Mouse (Mus musculus): ENCODE measurements around the gene Alkbh6. TPM values are rescaled to one million over a fixed set of nuclear protein-coding genes. Genes with fewer than 3 reads are reported as not detected.
A peak's percentile ranks its signal among the peaks of the same experiment; 100 is the strongest.

The Alkbh6 gene
- polyA plus RNA-seq, 1 experiment from 2014 or later: 70.7 TPM

DNA sequence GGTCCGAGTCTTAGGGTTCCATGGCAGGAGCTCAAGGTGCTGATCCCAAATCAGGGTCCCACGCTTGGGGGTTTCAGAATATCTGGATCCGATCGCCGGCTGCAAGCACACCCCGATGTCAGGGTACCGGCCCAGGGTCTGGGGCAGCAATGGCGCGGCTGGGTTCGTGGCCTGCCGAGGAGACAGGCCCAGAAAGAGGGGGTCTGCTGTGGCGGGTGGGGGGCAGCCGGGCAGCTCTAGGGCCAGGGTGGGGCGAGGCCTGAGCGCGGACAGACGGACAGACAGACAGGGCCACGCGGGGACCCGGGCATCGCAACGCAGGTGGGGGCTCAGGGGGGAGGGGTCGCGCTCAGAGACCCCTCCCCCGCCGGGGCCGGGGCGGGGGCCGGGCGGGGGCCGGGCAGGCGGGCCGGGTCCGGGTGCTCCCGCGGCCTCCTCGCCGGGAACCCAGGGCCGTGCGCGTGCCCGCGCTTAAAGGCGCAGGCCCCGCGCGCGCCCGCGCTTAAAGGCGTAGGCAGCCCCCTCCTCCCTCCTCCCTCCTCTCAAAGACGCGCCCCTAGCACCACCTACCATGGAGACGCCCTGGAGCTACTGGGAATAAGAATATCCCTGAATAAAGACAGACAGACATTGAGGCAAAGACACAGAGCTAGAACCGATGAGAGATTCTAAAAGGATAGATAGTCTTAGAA is 54.3 kb downstream of the Alkbh6 start, which contains the start of gene Lrfn3:
Lrfn3 (minus strand) TSS at position 121 of the 692 bp plus-strand sequence.
- ATAC-seq (replicated peaks; ENCODE audit: low FRiP score, low TSS enrichment, low read depth) (peak; percentile 48), DNase-seq (ENCODE audit: low spot score) (peak; percentile 77)
- no peak within 1 kb of the TSS for H3K27ac ChIP-seq (ENCODE audit: low read depth)
- H3K4me1 ChIP-seq (replicated peaks; ENCODE audit: control insufficient read depth, insufficient read depth, low read length): peaks cover 19% of the 10 kb centered on the region
- peaks cover 8% of the 10 kb centered on the region; the same call in 1 of the 2 replicates for H3K36me3 ChIP-seq (ENCODE audit: control insufficient read depth, insufficient read depth, low read length)
- peak within 1 kb of the TSS; percentile 81 for H3K9ac ChIP-seq (ENCODE audit: low read length)
- peak within 1 kb of the TSS; percentile 60 for H3K4me2 ChIP-seq (ENCODE audit: low read length)
- 0 out of 2 replicates have a peak, but pooled peaks cover 7% of the 10 kb centered on the region for H3K27me3 ChIP-seq (replicated peaks; ENCODE audit: control insufficient read depth, insufficient read depth, low read length)
- peak within 1 kb of the TSS; percentile 66 for H3K4me3 ChIP-seq (ENCODE audit: low read depth, low read length)
- H3K9me3 ChIP-seq (ENCODE audit: control insufficient read depth, low read length): no peaks in the 10 kb centered on the region
- under 1% methylated on average over 47 of the region's 55 CpGs for WGBS

DNA sequence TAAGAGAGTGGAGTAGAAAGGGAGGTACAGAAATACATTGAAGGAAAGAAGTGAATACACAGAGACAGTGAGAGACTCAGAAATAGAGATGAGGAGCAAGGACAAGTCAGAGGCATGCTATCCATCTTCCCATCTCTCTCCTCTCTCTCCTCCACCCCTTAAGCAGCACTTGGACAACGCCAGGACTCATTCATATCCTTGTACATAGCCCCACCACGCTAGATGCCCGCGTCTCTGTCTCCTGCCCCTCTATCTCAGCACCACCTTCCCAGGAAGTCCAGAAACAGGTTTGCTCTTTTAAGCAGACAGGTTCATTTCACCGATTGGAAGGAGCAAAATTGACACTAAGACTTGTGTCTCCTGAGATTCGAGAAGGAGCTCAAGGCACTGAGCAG is 54.8 kb downstream of the Alkbh6 start:
- Histone ChIP-seq H3K4me3 (ENCODE audit: low read depth, low read length) (peak overlapping the region; percentile 66), H3K9ac (ENCODE audit: low read length) (peak overlapping the region; percentile 81), H3K36me3 (ENCODE audit: control insufficient read depth, insufficient read depth, low read length) (peaks cover 4% of the 10 kb centered on the region; the same call in 1 of the 2 replicates), H3K4me2 (ENCODE audit: low read length) (peak overlapping the region; percentile 60), H3K27me3 (replicated peaks; ENCODE audit: control insufficient read depth, insufficient read depth, low read length) (0 out of 2 replicates have a peak, but pooled peaks cover 7% of the 10 kb centered on the region), H3K4me1 (replicated peaks; ENCODE audit: control insufficient read depth, insufficient read depth, low read length) (peaks cover 19% of the 10 kb centered on the region), H3K27ac (ENCODE audit: low read depth) (no peak overlapping the region), H3K9me3 (ENCODE audit: control insufficient read depth, low read length) (no peaks in the 10 kb centered on the region)
- DNase-seq (ENCODE audit: low spot score) (no peak), ATAC-seq (replicated peaks; ENCODE audit: low FRiP score, low TSS enrichment, low read depth) (no peak)
- WGBS: 61% methylated on average over 6 of the region's 6 CpGs

Other genes with a start within 250 kb of the Alkbh6 start
- 4.9 and 5.4 TPM in 2 replicates for gene Zfp82, start 235.8 kb upstream of the Alkbh6 start, polyA plus RNA-seq (2014; fragmentation: Nextera tagmentation; extraction: Ambion mirVana)
- gene Gm26920, start 218.3 kb upstream of the Alkbh6 start, polyA plus RNA-seq (2014; fragmentation: Nextera tagmentation; extraction: Ambion mirVana): 0.87 and 1.5 TPM in 2 replicates
- 8.3 and 11.2 TPM in 2 replicates for gene Zfp566, start 218.2 kb upstream of the Alkbh6 start, polyA plus RNA-seq (2014; fragmentation: Nextera tagmentation; extraction: Ambion mirVana)
- gene Zfp260, start 213.9 kb upstream of the Alkbh6 start, polyA plus RNA-seq (2014; fragmentation: Nextera tagmentation; extraction: Ambion mirVana): 91.8 and 115 TPM in 2 replicates
- gene Zfp382, start 186.8 kb upstream of the Alkbh6 start, polyA plus RNA-seq (2014; fragmentation: Nextera tagmentation; extraction: Ambion mirVana): 4.2 and 5.8 TPM in 2 replicates
- 16.0 and 16.3 TPM in 2 replicates for gene Zfp146, start 139.0 kb upstream of the Alkbh6 start, polyA plus RNA-seq (2014; fragmentation: Nextera tagmentation; extraction: Ambion mirVana)
- 5.8 and 11.3 TPM in 2 replicates for gene Cox7a1, start 124.6 kb upstream of the Alkbh6 start, polyA plus RNA-seq (2014; fragmentation: Nextera tagmentation; extraction: Ambion mirVana)
- 81.9 and 85.4 TPM in 2 replicates for gene Capns1, start 109.9 kb upstream of the Alkbh6 start, polyA plus RNA-seq (2014; fragmentation: Nextera tagmentation; extraction: Ambion mirVana)
- 159 and 161 TPM in 2 replicates for gene Polr2i, start 76.8 kb upstream of the Alkbh6 start, polyA plus RNA-seq (2014; fragmentation: Nextera tagmentation; extraction: Ambion mirVana)
- gene Tbcb, start 76.4 kb upstream of the Alkbh6 start, polyA plus RNA-seq (2014; fragmentation: Nextera tagmentation; extraction: Ambion mirVana): 147 and 157 TPM in 2 replicates
- gene Ovol3, start 73.0 kb upstream of the Alkbh6 start, polyA plus RNA-seq (2014; fragmentation: Nextera tagmentation; extraction: Ambion mirVana): not detected in 2 replicates
- gene Thap8, start 28.6 kb upstream of the Alkbh6 start, polyA plus RNA-seq (2014; fragmentation: Nextera tagmentation; extraction: Ambion mirVana): 0.24 and 0.26 TPM in 2 replicates
- 8.5 and 10.5 TPM in 2 replicates for gene Wdr62, start 28.3 kb upstream of the Alkbh6 start, polyA plus RNA-seq (2014; fragmentation: Nextera tagmentation; extraction: Ambion mirVana)
- gene Clip3, start 17.0 kb upstream of the Alkbh6 start, polyA plus RNA-seq (2014; fragmentation: Nextera tagmentation; extraction: Ambion mirVana): 41.4 and 46.1 TPM in 2 replicates
- 52.2 and 60.5 TPM in 2 replicates for gene Syne4, start 6.1 kb downstream of the Alkbh6 start, polyA plus RNA-seq (2014; fragmentation: Nextera tagmentation; extraction: Ambion mirVana)
- gene E130208F15Rik, start 13.0 kb downstream of the Alkbh6 start, polyA plus RNA-seq (2014; fragmentation: Nextera tagmentation; extraction: Ambion mirVana): not detected in 2 replicates
- 16.3 and 17.2 TPM in 2 replicates for gene Sdhaf1, start 15.2 kb downstream of the Alkbh6 start, polyA plus RNA-seq (2014; fragmentation: Nextera tagmentation; extraction: Ambion mirVana)
- 4.4 and 4.5 TPM in 2 replicates for gene Lrfn3, start 54.1 kb downstream of the Alkbh6 start, polyA plus RNA-seq (2014; fragmentation: Nextera tagmentation; extraction: Ambion mirVana)
- 53.7 and 54.7 TPM in 2 replicates for gene Tyrobp, start 105.0 kb downstream of the Alkbh6 start, polyA plus RNA-seq (2014; fragmentation: Nextera tagmentation; extraction: Ambion mirVana)
- gene Hcst, start 111.1 kb downstream of the Alkbh6 start, polyA plus RNA-seq (2014; fragmentation: Nextera tagmentation; extraction: Ambion mirVana): 1.6 and 2.1 TPM in 2 replicates
- 2.3 and 3.2 TPM in 2 replicates for gene Nfkbid, start 113.0 kb downstream of the Alkbh6 start, polyA plus RNA-seq (2014; fragmentation: Nextera tagmentation; extraction: Ambion mirVana)
- 37.9 and 43.0 TPM in 2 replicates for gene Aplp1, start 136.8 kb downstream of the Alkbh6 start, polyA plus RNA-seq (2014; fragmentation: Nextera tagmentation; extraction: Ambion mirVana)
- gene Kirrel2, start 149.0 kb downstream of the Alkbh6 start, polyA plus RNA-seq (2014; fragmentation: Nextera tagmentation; extraction: Ambion mirVana): 0.13 and 2.9 TPM in 2 replicates
- gene Nphs1, start 149.6 kb downstream of the Alkbh6 start, polyA plus RNA-seq (2014; fragmentation: Nextera tagmentation; extraction: Ambion mirVana): 0.15 and 1.3 TPM in 2 replicates
- 1.3 TPM in 2 replicates for gene Prodh2, start 184.9 kb downstream of the Alkbh6 start, polyA plus RNA-seq (2014; fragmentation: Nextera tagmentation; extraction: Ambion mirVana)
- gene Arhgap33, start 226.3 kb downstream of the Alkbh6 start, polyA plus RNA-seq (2014; fragmentation: Nextera tagmentation; extraction: Ambion mirVana): 10.7 and 11.9 TPM in 2 replicates
- 45.0 and 48.5 TPM in 2 replicates for gene Hspb6, start 243.5 kb downstream of the Alkbh6 start, polyA plus RNA-seq (2014; fragmentation: Nextera tagmentation; extraction: Ambion mirVana)
- 15.2 and 15.7 TPM in 2 replicates for gene Proser3, start 243.6 kb downstream of the Alkbh6 start, polyA plus RNA-seq (2014; fragmentation: Nextera tagmentation; extraction: Ambion mirVana)